Mouse (Mus musculus): ENCODE measurements around the gene Zmpste24. TPM values are rescaled to one million over a fixed set of nuclear protein-coding genes. Genes with fewer than 3 reads are reported as not detected.

The Zmpste24 gene
- polyA plus RNA-seq, 1 experiment, result 24.8 TPM

GRCm38 (mm10) chr4:121016928-121017657 lies 80.9 kb downstream of the Zmpste24 start, which contains the start of gene Smap2:
Gene Smap2, minus strand, starts transcription at chr4:121017247.
- Histone ChIP-seq H3K27ac (ENCODE audit: control insufficient read depth, insufficient read depth, low read depth, low read length, poor library complexity) (peak within 1 kb of the TSS; percentile 96), H3K4me1 (ENCODE audit: control insufficient read depth, insufficient read depth, low read length) (no peaks in the 10 kb centered on the region; the same call in 1 of the 2 replicates), H3K4me3 (replicated peaks; ENCODE audit: control insufficient read depth, low read depth, low read length) (peak within 1 kb of the TSS; percentile 90)
- WGBS, result under 1% methylated on average over 48 of the region's 48 CpGs
- TF ChIP-seq POLR2A (IDR thresholded peaks at IDR 0.05; ENCODE audit: borderline replicate concordance, control insufficient read depth, low read depth, low read length) (peak; percentile 97), CTCF (IDR thresholded peaks at IDR 0.05; ENCODE audit: control insufficient read depth, insufficient read depth, low read length) (0 out of 2 replicates have a peak, but pooled peaks have one; percentile 20)

- Histone ChIP-seq H3K4me1 (ENCODE audit: control insufficient read depth, insufficient read depth, low read length) (no peaks in the 10 kb centered on the region; the same call in 1 of the 2 replicates), H3K27ac (ENCODE audit: control insufficient read depth, insufficient read depth, low read depth, low read length, poor library complexity) (peak overlapping the region; percentile 96), H3K4me3 (replicated peaks; ENCODE audit: control insufficient read depth, low read depth, low read length) (peak overlapping the region; percentile 90)
- WGBS, result under 1% methylated on average over 40 of the region's 40 CpGs
- TF ChIP-seq POLR2A (IDR thresholded peaks at IDR 0.05; ENCODE audit: borderline replicate concordance, control insufficient read depth, low read depth, low read length) (no peak), CTCF (IDR thresholded peaks at IDR 0.05; ENCODE audit: control insufficient read depth, insufficient read depth, low read length) (0 out of 2 replicates have a peak, but pooled peaks have one; percentile 2)
These were observed 81.8 kb downstream of the Zmpste24 start for GRCm38 (mm10) chr4:121016021-121016898.

DNA sequence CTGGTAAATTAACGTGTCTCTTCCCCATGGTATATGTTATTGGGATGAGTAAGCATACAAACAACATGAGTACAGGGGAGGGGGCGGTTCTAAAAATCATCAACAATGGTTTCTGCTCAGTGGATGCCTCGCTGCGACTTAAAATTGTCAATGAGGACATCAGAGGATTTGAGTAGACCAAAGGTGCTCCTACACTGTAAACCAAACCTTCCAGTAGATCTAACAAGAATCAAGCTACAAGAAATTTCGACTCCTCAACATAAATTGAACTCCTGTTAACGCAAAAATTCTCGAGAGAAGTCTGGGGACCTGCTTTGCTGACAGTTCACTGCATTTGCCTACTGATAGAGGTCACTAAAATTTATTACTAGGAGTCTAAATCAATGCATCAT lies 82.8 kb downstream of the Zmpste24 start:
- 32% methylated on average over 7 of the region's 7 CpGs for WGBS

DNA sequence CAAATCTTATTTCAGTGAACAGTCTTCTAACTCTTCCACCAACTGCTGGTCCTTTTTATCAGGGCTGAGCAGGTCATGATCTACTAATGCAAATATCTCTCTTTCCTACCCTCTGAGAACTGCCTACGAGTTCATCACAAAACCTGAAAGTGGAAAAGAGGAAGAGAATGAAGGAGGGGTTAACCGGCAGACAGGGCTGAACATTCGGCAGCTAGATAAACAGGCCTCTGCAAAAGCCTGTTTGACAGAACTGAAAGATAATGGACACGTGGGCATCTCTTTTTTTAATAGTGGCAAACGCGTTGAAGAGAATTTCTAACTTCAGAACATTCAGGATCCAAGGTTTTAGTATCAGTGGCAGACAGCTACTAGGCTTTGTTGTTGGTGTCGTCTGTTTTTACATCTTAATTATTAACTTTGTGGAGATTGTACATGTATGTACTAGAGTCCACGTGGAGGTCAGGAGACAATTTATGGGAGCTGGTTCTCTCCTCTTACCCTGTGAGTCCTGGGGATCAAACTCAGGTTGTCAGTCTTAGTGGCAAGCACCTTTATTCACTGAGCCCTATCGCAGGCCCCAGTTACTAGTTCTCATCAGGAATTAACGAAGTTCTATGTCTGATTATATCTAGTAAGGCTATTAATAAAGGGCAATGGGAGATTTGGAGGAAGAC lies 83.3 kb downstream of the Zmpste24 start:
- Histone ChIP-seq H3K27ac (ENCODE audit: control insufficient read depth, insufficient read depth, low read depth, low read length, poor library complexity) (peak overlapping the region; percentile 20; the same call in 1 of the 2 replicates), H3K4me1 (ENCODE audit: control insufficient read depth, insufficient read depth, low read length) (peaks cover 2% of the 10 kb centered on the region; the same call in 1 of the 2 replicates), H3K4me3 (replicated peaks; ENCODE audit: control insufficient read depth, low read depth, low read length) (peak overlapping the region; percentile 34)
- TF ChIP-seq CTCF (IDR thresholded peaks at IDR 0.05; ENCODE audit: control insufficient read depth, insufficient read depth, low read length) (no peak), POLR2A (IDR thresholded peaks at IDR 0.05; ENCODE audit: borderline replicate concordance, control insufficient read depth, low read depth, low read length) (no peak)
- WGBS, result 14% methylated on average over 10 of the region's 10 CpGs

More for the DNA sequence above, 82.8 kb downstream of the Zmpste24 start:
- Histone ChIP-seq H3K4me1 (ENCODE audit: control insufficient read depth, insufficient read depth, low read length) (peaks cover 1% of the 10 kb centered on the region; the same call in 1 of the 2 replicates), H3K4me3 (replicated peaks; ENCODE audit: control insufficient read depth, low read depth, low read length) (peak overlapping the region; percentile 90), H3K27ac (ENCODE audit: control insufficient read depth, insufficient read depth, low read depth, low read length, poor library complexity) (no peak overlapping the region)
- no peak for TF ChIP-seq POLR2A (IDR thresholded peaks at IDR 0.05; ENCODE audit: borderline replicate concordance, control insufficient read depth, low read depth, low read length)
- TF ChIP-seq CTCF (IDR thresholded peaks at IDR 0.05; ENCODE audit: control insufficient read depth, insufficient read depth, low read length), result no peak

- no peak for TF ChIP-seq POLR2A (IDR thresholded peaks at IDR 0.05; ENCODE audit: borderline replicate concordance, control insufficient read depth, low read depth, low read length)
- TF ChIP-seq CTCF (IDR thresholded peaks at IDR 0.05; ENCODE audit: control insufficient read depth, insufficient read depth, low read length), result no peak
- 56% methylated on average over 11 of the region's 11 CpGs for WGBS
- Histone ChIP-seq H3K4me3 (replicated peaks; ENCODE audit: control insufficient read depth, low read depth, low read length) (no peak overlapping the region), H3K4me1 (ENCODE audit: control insufficient read depth, insufficient read depth, low read length) (peaks cover 5% of the 10 kb centered on the region), H3K27ac (ENCODE audit: control insufficient read depth, insufficient read depth, low read depth, low read length, poor library complexity) (no peak overlapping the region)
These were observed 87.1 kb downstream of the Zmpste24 start for GRCm38 (mm10) chr4:121010770-121011549.

Other genes with a start within 250 kb of the Zmpste24 start
- gene Rims3, start 243.4 kb downstream of the Zmpste24 start, polyA plus RNA-seq (2011; ENCODE audit: insufficient read depth, insufficient read length, low replicate concordance, missing spikeins), result 1.4 and 2.9 TPM in 2 replicates
- gene Exo5, start 173.2 kb downstream of the Zmpste24 start, polyA plus RNA-seq (2011; ENCODE audit: insufficient read depth, insufficient read length, low replicate concordance, missing spikeins), result 7.2 and 12.4 TPM in 2 replicates
- gene Zfp69, start 146.5 kb downstream of the Zmpste24 start, polyA plus RNA-seq (2011; ENCODE audit: insufficient read depth, insufficient read length, low replicate concordance, missing spikeins), result 2.4 and 3.6 TPM in 2 replicates
- gene Smap2, start 81.0 kb downstream of the Zmpste24 start, polyA plus RNA-seq (2011; ENCODE audit: insufficient read depth, insufficient read length, low replicate concordance, missing spikeins), result 43.1 and 60.0 TPM in 2 replicates
- gene Col9a2, start 58.9 kb downstream of the Zmpste24 start, polyA plus RNA-seq (2011; ENCODE audit: insufficient read depth, insufficient read length, low replicate concordance, missing spikeins), result not detected in 2 replicates
- not detected in 2 replicates for gene Tmco2, start 11.0 kb upstream of the Zmpste24 start, polyA plus RNA-seq (2011; ENCODE audit: insufficient read depth, insufficient read length, low replicate concordance, missing spikeins)
- 10.4 and 16.9 TPM in 2 replicates for gene Rlf, start 116.8 kb upstream of the Zmpste24 start, polyA plus RNA-seq (2011; ENCODE audit: insufficient read depth, insufficient read length, low replicate concordance, missing spikeins)
- gene Gm12888, start 226.7 kb upstream of the Zmpste24 start, polyA plus RNA-seq (2011; ENCODE audit: insufficient read depth, insufficient read length, low replicate concordance, missing spikeins), result not detected in 2 replicates

All from bone marrow, adult 2 months (tissue).